Mouse (Mus musculus): ENCODE measurements around the gene AL732309.1. TPM values are rescaled to one million over a fixed set of nuclear protein-coding genes. Genes with fewer than 3 reads are reported as not detected.

Gene AL732309.1
- polyA plus RNA-seq, 1 experiment = 23.8 TPM

DNA sequence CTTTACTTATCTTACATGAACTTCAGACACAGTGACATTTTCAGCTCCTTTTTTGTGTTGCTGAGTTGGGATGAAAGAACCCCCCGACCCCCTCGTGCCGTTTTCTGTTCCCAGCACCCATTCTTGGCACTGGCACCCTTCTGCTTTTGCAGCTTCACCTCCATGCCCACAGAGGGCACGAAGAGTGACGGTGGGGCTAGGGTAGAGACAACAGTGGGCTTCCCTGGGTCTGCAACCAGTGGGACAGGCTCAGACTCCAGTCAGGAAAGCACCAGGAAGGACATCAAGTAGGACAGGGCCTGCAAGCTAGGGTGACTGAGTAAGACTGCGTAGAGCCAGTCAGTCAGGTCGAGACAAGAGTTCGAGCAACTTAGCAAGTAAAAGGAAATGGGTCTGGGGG is 6.4 kb downstream of the AL732309.1 start:
- DNase-seq (ENCODE audit: low spot score) = no peak

DNA sequence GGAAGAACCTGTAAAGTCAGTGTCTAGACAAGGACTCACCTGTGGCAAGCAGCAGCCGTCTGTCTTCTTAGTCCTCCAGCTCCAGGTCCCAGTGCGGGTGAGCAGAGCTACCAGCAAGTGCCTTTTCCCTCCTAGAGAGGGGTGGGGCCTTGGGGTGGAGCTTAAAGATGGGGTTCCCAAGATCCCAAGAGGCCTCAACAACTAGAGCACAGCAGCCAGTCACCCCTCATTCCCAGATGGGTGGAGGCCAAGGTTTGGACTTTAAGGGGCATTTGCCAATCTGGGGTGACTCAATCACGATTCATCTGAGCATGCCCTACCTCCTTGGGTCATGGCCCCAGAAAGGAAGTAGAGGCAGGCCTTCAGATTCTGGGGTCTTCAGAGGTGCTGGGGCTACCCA is 6.9 kb downstream of the AL732309.1 start:
- DNase-seq (ENCODE audit: low spot score) = no peak

DNA sequence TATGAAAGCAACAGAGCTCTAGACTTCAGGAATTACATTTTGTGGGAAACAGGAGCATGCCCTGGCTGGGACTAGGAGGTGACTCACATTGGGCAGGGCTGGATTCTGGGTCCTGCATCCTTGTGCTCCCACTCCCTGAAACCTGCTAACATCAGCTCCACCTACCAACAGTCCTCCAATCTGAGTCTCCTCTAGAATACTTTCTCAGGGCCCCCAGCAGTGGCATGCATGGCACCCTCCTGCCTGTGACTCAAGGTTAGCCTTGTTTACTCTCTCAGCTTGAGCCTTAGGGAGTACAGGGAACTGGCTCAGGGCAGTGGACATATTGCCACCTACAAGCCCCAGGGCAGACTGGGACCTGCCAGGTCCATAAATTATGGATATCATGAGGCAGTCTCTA is 8.6 kb downstream of the AL732309.1 start:
- no peak for DNase-seq (ENCODE audit: low spot score)

DNA sequence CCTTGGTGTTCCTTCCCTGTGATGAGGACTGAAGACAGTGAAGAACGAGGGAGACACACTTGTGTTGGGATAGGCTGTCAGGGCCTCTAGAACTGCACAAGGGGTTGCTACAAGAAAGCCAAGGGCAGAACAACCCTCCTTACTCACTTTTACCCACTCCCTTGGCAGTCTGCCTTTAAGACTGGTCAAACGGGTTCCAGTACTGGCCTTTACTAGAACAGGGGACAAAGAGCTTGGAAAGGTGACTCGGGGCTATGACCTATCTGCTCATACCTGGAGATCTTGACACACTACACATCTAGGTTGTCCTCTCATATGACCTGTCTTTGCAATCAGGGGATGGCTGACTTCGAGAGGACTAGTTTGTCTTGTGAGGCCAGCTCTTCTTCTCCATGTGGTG is 9.1 kb downstream of the AL732309.1 start:
- DNase-seq (ENCODE audit: low spot score) = no peak

DNA sequence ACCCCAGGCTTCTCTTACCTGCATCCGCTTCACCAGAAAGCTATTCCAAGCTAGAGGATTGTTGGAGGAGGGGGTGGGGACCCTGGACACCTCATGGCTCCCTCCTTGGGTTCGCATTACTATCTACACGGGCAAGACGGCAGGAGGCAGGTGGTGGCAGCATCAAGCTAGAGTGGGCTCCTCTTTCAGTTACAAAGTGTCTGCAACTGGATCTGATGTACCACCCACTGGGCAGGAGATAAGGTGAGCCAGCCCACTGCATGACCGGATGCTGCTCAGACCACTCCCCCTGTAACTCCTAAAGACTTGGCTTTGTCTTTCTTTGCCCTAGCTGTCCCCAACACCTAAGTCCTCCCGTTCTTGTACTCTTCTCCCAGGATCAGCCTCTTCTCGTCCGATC is 10.0 kb downstream of the AL732309.1 start, which contains the start of gene Rnf224:
Rnf224 (minus strand) TSS at position 174 of the 400 bp plus-strand sequence.
- DNase-seq (ENCODE audit: low spot score) = no peak

DNA sequence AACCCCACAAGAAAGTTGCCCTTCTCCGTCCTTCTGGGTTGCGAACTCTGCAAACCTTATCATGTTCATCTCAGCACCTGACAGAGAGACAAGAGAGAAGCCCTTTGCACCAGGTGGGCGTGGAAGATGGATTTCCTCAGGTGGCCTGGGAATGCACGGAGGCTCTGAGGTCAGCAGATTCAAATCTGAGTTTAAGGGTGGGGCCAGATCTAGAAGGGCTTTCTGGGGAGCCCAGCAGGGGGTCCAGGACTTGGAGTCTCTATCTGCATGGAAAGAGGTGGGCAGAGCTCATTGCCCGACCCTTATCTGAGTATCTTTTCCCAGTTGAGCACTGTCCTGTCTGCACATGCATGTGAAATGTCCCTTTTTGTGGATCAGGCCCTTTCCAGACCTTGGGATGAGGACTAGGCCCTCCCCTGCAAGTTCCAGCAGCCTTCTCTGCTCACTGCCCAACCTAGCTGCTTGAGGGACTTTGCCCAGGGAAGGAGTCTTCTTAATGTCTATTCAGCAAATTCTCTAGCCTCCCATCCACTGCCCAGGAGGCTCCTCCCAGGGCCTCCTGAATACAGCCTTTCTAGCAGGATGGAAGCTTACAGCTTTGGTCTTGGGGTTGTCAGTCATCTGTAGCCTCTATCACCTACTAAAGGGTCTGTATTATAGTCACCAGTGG is 12.0 kb downstream of the AL732309.1 start:
- no peak for DNase-seq (ENCODE audit: low spot score)

DNA sequence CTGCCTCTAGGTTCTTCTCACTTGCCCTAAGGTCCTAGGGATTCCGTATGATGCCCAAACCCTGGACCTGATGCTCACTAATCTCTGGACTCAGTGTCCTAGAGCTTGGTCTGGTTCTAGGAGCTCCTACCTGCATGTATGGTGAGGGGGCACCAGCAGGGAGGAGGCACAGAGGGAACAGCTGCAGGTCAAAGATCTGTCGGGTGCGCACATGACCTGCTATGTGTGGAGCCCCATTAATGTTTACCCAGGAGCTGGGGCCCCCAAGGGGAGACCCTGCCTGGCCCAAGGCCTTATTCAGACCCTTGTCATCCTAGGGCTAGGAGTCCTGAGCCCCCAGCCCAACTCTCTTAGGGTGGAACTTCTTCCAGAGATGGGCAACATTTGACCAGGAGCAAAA is 12.6 kb downstream of the AL732309.1 start, which contains the start of gene Slc34a3:
Slc34a3 (minus strand) TSS at position 315 of the 400 bp plus-strand sequence.
- DNase-seq (ENCODE audit: low spot score) = no peak

DNA sequence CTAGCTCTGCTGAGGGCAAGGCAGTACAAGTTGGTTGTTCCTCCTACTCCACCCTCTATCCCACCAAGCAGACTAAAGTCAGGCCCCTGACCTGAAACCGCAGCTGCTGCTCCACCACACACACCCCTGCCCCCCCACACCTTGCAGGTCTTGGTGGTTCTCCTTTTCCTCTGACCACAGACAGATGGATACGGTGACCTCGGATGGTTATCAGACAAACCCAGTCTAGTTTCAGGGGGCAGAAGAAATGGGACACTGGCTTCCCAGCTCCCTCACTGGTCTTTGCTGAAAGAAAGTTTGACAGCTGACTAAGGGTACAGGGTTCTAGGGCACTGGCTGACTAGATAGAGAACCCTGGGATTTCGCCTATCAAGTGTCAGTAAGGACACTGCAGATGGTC is 13.2 kb downstream of the AL732309.1 start:
- no peak for DNase-seq (ENCODE audit: low spot score)

DNA sequence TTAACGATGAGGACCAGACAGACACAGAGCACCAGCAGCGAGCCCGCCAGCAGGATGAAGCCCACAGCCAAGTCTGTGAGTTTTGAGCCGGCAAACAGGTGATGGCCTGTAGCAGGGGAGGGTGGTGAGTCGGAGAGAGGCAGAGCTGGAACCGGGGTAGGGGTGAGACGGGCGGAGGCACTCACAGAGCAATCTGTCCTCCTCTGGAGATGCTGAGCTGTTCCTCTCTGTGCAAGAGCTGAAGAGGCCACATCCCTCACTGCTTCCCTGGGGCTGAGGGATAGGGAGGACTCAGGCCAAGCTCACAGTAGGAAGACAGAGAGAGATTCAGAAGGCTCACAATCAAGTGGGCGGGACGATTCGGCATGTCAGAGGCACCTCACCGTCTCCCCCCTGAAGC is 15.6 kb downstream of the AL732309.1 start:
- DNase-seq (ENCODE audit: low spot score) = no peak

DNA sequence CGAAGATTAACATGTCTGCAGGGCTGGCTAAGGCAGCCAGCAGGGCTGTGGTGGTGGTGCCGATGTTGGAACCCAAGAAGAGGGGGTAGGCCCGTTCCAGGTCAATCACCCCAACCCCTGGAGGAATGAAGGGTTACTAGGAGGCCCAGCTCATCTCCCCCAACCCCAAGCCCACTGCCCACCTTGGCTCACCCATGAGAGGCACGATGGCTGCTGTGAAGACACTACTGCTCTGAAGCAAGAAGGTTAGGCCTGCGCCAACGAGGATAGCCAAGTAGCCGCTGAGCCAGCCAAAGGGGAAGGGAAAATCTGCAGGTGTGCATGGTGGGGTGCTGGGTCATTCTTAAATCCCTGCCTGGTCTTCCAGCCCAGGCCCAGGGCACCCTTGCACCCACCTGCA is 16.1 kb downstream of the AL732309.1 start:
- no peak for DNase-seq (ENCODE audit: low spot score)

DNA sequence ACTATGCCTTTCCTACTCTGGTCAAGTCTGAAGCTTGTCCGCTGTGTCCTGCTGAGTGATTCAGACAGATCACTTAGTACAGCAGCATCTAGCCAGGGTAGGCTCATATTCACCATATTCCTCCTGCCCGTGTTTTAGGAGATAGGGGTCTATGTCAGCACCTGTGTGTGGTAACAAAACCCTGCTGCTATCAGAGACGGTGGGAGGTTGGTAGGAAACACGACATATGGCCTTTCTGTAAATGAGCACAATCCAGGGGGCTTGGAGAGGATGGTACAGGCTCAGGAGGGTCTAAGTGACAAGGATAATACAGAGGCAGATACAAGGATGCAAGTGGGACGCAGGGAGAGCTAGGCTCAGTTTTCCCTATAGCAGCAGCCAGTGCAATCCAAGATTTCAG is 17.1 kb downstream of the AL732309.1 start:
- no peak for DNase-seq (ENCODE audit: low spot score)

DNA sequence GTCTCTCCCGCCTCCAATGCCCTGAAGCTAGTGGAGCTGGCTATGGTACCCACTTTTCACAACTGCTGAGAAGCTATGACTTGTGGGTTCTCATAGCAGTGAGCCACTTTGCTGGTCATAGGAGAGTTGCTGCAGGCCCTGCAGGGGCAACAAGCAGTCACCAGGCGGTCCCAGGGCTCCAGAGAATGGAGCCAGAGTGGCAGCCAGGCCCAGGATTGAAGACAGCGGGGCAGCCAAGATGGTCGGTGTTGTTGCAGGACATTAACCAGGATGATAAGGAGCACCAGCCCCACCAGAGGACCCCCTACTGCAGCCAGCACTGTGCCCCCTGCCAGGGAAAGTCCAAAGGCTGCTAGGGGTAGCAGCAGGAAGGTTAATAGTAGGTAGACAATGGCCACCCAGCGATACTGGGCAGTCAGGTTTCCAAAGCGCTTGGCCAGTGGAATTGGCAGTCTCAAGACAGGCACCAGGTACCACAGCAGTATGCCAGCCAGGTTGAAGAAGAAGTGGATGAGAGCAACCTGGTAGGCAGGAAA is 17.6 kb downstream of the AL732309.1 start:
- no peak for DNase-seq (ENCODE audit: low spot score)

DNA sequence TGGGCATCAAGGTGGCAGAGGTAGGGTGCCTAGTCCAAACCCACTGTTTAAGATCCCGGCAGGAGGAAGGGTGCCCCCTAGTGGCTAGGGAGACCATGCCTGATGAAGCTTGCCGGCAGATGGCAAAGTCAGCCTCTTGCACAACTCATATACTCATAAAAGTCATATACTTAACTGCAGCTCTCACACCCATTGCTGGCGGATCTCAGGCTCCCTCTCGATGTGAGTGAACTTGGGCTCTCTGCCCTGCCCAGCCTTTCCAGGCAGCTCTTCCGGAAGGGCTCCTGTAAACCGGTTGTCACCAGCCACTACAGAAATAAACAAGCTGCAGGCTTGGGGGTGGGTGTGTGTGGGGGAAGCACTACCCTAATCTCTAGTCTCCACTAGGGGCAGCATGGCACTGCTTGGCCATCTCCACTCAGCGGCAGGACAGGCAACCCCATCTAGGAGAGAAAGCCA is 18.2 kb downstream of the AL732309.1 start:
- DNase-seq (ENCODE audit: low spot score) = peak; percentile 74

DNA sequence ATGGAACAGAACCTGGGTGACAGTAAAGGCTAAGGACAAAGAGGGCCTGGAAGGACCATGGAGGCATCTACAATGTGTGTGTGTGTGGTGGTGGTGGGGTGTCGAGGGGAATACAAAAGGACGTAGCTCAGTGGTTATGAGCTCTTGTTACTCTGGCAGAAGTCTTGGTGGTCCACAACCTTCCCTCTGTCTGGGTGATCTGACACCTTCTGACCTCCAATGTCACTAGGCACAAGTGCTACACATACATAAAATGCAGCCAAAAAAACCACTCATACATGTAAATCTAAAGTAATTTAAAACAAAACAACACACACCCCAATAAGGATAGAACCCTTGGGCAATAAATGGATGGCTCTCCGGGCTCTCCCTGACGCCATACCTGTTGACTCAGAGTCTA is 19.3 kb downstream of the AL732309.1 start:
- no peak for DNase-seq (ENCODE audit: low spot score)

DNA sequence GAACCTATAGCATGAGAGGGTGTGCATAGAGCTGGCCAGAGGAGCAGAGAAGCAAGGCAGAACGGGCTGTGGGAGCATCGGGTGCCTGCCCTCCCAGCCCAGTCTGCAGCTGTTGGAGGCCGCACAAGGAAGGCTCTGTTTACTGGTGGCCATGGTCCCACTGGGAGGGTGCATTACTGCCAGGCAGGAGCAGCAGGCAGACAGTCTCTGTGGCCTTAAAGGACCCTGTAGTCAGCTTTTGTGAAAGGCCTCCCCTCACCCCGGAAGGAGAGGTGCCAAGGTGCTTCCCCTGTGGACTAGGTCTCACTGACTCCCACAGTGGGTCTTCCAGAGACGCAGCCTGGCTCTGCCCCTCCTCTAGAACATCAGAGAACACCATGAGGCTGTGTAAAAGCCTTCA is 19.8 kb downstream of the AL732309.1 start:
- no peak for DNase-seq (ENCODE audit: low spot score)

DNA sequence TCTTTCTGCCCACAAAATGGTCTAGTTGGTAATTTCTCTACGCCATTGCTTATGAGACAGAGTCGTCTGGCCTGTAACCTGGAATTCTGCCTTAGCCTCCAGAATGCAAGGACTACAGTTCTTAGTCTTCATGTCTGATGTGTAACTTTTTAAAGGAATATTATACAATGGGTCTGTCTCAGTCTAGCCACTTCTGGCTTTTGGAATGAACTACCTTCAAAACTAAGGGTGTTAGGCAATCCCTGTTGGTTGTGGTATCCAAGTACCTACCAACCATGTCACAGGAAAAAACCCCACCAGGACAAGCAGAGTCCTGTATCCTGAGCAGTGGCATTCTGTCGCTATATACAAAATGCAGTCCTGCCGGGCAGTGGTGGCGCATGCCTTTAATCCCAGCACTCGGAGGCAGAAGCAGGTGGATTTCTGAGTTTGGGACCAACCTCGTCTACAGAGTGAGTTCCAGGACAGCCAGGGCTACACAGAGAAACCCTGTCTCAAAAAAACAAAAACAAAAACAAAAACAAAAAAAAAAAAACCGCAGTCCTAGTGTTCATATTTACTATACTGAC is 20.8 kb downstream of the AL732309.1 start:
- DNase-seq (ENCODE audit: low spot score) = no peak

DNA sequence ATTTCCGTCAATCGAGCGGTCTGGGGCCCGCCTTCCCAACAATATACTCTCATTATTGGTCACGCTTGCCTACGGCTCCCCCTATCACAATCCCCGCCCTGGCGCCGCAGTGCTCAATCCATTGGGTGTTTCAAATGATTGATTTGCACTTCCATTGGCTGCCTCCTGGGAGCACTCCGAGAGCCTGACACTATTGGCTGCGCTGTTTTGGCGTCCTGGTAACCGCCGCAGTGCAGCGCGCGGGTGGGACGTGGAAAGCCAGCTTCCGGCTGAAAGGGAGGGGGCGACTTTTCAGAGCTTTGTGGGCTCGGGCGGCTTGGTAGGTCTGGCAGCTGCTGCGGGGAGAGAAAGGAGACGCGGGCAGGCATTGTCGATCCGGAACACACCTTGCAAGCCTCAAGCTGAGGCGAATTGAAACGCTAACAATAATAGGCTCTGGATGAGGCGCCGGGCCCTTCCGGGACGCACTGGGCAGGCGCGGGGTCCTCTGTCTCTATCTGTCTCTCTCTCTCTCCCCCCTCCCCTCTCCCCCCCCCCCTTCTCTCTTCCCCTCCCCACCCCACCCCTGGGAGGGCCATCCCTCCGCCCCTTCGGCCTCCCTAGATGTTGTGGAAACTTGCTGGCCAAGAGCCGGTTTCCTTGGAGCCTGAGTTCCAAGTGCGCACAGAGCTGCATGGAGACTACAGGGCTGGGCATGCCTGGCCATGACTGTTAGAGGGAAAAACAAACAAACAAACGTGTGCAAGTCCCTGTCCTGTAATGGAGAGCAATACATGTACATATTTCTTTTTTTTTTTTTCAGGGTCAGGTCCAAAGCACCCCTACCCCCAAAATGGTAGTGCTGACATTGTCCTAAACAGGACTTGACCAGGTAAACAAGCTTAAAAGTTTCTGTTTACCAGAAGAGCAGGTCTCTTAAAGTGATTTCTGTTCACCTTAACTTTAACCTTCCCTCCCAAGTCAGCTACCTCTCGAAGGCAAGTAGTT is 21.6 kb downstream of the AL732309.1 start:
- DNase-seq (ENCODE audit: low spot score) = peak; percentile 89

DNA sequence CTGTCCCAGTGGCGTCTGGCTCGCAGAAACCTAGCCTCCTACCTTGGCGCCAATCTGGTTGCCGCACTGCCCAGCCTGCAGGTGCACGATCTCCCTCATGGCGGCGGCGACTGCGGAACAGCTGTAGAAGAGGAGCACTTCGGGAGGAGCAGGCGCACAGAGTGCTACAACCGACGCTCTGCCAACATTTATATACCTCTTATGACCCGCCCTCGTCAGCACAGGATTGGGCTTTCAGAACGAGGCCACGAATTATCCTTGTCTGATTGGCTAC is 22.2 kb downstream of the AL732309.1 start, which contains the start of gene Tubb4b:
Tubb4b (minus strand) TSS at position 211 of the 274 bp plus-strand sequence.
- no peak for DNase-seq (ENCODE audit: low spot score)

DNA sequence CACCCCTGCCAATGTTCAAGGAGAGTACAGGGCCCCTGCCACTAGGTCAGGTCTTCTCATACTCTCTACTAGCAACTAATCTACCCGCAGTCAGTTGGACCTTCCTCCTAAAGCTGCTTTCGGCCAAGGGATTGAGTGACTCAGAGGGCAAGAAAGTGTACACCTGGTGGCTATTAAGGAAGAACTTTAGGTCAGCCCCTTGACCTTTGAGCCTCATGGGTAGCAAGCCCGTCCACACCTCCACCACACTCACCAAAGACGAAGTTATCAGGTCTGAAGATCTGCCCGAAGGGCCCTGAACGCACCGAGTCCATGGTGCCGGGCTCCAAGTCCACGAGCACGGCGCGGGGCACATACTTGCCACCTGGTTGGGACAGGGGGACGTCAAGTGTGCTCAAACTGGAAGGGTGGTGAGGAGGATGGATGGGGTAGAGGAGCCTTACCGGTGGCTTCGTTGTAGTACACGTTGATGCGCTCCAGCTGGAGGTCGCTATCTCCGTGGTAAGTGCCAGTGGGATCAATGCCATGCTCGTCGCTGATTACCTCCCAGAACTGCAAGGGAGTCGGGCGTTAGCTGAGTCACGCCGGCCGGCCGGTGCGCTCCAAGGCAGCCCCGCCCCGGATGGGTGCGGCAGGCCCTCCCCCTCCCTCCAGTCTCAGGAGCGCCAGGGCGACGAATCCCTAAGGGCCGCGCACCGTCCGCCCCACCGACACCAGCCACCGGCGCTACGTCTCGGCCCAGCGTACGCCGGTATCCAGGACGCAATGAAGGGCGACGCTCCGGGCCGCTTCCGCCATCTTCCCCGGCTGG is 22.8 kb downstream of the AL732309.1 start:
- DNase-seq (ENCODE audit: low spot score) = peak; percentile 87

DNA sequence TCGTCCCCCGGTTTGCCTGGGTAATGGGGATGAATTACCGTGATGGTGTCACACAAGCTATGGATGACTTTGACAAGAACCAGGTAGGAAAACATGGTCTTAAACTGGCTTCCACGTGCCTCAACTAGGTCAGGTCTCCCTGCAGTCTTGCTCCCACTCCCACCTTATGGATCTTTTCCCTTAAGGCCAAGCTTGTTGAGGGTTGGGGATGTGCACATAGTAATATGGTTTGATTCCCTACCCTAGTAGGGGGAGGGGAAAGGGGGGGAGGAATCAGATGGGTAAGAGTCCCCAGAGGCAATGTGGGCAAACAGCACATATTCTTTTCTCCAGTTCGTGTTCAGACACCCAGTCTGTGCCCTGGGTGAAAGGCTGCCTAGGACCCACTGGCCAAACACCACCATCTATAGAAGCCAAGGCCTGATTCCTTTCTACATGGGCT is 25.3 kb downstream of the AL732309.1 start:
- no peak for DNase-seq (ENCODE audit: low spot score)

DNA sequence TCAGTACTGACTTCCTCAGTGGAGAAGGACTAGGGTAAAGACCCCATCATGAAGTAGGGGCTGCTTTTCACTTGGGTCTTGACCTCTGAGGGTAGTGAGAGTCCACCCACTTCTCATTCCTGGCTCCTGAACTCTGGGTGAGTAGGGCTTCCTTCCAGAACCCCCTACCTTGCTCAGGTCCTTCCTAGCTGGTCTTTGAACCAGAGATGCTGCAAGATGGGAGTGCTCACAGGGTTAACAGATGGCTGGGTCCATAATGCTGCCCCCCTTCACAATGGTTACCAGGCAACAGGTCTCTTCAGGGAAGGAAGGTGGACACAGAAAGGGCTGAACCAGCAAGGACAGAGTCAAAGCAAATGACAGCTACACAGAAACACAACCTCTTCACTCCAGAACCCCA is 28.2 kb downstream of the AL732309.1 start, which contains the start of gene Fam166a:
Fam166a (plus strand) TSS at position 301 of the 400 bp plus-strand sequence.
- DNase-seq (ENCODE audit: low spot score) = no peak
